Mouse (Mus musculus): ENCODE data around the gene 1700011M02Rik. TPM values are rescaled to one million over a fixed set of nuclear protein-coding genes. Genes with fewer than 3 reads are reported as not detected.

Gene 1700011M02Rik
- polyA plus RNA-seq, 1 experiment from 2014 or later: not detected

Other genes with a start within 250 kb of the 1700011M02Rik start
- not detected in 2 replicates for gene Gm3880, start 221.9 kb upstream of the 1700011M02Rik start, polyA plus RNA-seq (2015; fragmentation: Nextera tagmentation; extraction: Ambion mirVana)
- not detected in 2 replicates for gene Gm9112, start 201.3 kb upstream of the 1700011M02Rik start, polyA plus RNA-seq (2015; fragmentation: Nextera tagmentation; extraction: Ambion mirVana)
- not detected in 2 replicates for gene Dmrtc1b, start 201.0 kb upstream of the 1700011M02Rik start, polyA plus RNA-seq (2015; fragmentation: Nextera tagmentation; extraction: Ambion mirVana)
- gene Dmrtc1c1, start 105.9 kb upstream of the 1700011M02Rik start, polyA plus RNA-seq (2015; fragmentation: Nextera tagmentation; extraction: Ambion mirVana): not detected in 2 replicates
- not detected in 2 replicates for gene Dmrtc1c2, start 54.3 kb upstream of the 1700011M02Rik start, polyA plus RNA-seq (2015; fragmentation: Nextera tagmentation; extraction: Ambion mirVana)
- gene 1700031F05Rik, start 40.9 kb upstream of the 1700011M02Rik start, polyA plus RNA-seq (2015; fragmentation: Nextera tagmentation; extraction: Ambion mirVana): not detected in 2 replicates
- gene Dmrtc1a, start 218 bp upstream of the 1700011M02Rik start, polyA plus RNA-seq (2015; fragmentation: Nextera tagmentation; extraction: Ambion mirVana): not detected in 2 replicates
- gene 1700018G05Rik, start 19.5 kb downstream of the 1700011M02Rik start, polyA plus RNA-seq (2015; fragmentation: Nextera tagmentation; extraction: Ambion mirVana): not detected in 2 replicates